Mouse (Mus musculus) heart, postnatal 0 days (tissue): ENCODE measurements around the gene Mbnl2. TPM values are rescaled to one million over a fixed set of nuclear protein-coding genes. Genes with fewer than 3 reads are reported as not detected.

ENCODE experiments used
- ATAC-seq: fragments of 200-750 bp; cut with Nextera tagmentation; 2 replicates; pipeline ENCODE4 v1.8.0; 2017; ENCODE audit warnings: low read depth, moderate number of reproducible peaks, moderate library complexity; ENCODE audit not compliant: insufficient read depth
- DNase-seq: peaks from one replicate; pipeline ENCODE4 v3.0.0-alpha.2; 2016; ENCODE audit warnings: low spot score
- H3K27ac ChIP-seq: fragments of 300-500 bp; sonication (generic); 2 replicates; pipeline ENCODE4 v1.5.1; 2014; ENCODE audit warnings: low read depth, mild to moderate bottlenecking
- H3K27me3 ChIP-seq: fragments of 300-500 bp; sonication (generic); 2 replicates; pipeline ENCODE4 v1.6.1; 2014; ENCODE audit warnings: low read length, mixed read lengths; ENCODE audit not compliant: control insufficient read depth, insufficient read depth
- H3K36me3 ChIP-seq: fragments of 300-500 bp; sonication (generic); replicated peaks from 2 replicates; pipeline ENCODE4 v1.6.1; 2014; ENCODE audit warnings: low read length, mixed read lengths; ENCODE audit not compliant: control insufficient read depth, insufficient read depth
- H3K4me1 ChIP-seq: fragments of 300-500 bp; sonication (generic); 2 replicates; pipeline ENCODE4 v1.6.1; 2014; ENCODE audit warnings: antibody characterized with exemption; ENCODE audit not compliant: control insufficient read depth, insufficient read depth
- H3K4me2 ChIP-seq: fragments of 300-500 bp; sonication (generic); 2 replicates; pipeline ENCODE4 v1.6.1; 2014; ENCODE audit warnings: low read depth, mild to moderate bottlenecking, low read length, moderate library complexity
- H3K4me3 ChIP-seq: fragments of 300-500 bp; sonication (generic); 2 replicates; pipeline ENCODE4 v1.5.1; 2014; ENCODE audit warnings: low read depth, low read length
- H3K9ac ChIP-seq: fragments of 300-500 bp; sonication (generic); replicated peaks from 2 replicates; pipeline ENCODE4 v1.6.1; 2014; ENCODE audit warnings: low read depth, low read length, mixed read lengths
- H3K9me3 ChIP-seq: fragments of 300-500 bp; sonication (generic); replicated peaks from 2 replicates; pipeline ENCODE4 v1.6.1; 2016; ENCODE audit warnings: low read length; ENCODE audit not compliant: control insufficient read depth
- CTCF ChIP-seq: IDR thresholded peaks from 2 replicates; pipeline ENCODE4 v1.5.1; 2016; ENCODE audit warnings: antibody characterized with exemption, control low read depth, low read depth
- EP300 ChIP-seq: IDR thresholded peaks from 2 replicates; pipeline ENCODE4 v1.6.1; 2016; ENCODE audit warnings: antibody characterized with exemption, low read depth
- WGBS: fragments of 180-500 bp; shearing (Covaris S2); extraction: QIAGEN DNeasy Blood & Tissue Kit; methylation state at CpG from one replicate; pipeline ENCODE4 v1.1.7; 2014; 5-methylcytosine and 5-hydroxymethylcytosine counted together
- polyA plus RNA-seq: library from polyadenylated mRNA; unstranded; fragments of >200 nt; fragmentation: Nextera tagmentation; extraction: Ambion mirVana; gene quantifications from 2 replicates; pipeline ENCODE4 v1.2.1, GENCODE M21; 2015
- total RNA-seq: library from RNA; depleted of rRNA; stranded (reverse); fragments of >200 nt; gene quantifications from 2 replicates; pipeline ENCODE4 v1.2.3, GENCODE M21; 2014; ENCODE audit warnings: low replicate concordance

Gene Mbnl2
- total and polyA plus RNA-seq, 2 experiments from 2014 or later: 137 to 288 TPM

DNA sequence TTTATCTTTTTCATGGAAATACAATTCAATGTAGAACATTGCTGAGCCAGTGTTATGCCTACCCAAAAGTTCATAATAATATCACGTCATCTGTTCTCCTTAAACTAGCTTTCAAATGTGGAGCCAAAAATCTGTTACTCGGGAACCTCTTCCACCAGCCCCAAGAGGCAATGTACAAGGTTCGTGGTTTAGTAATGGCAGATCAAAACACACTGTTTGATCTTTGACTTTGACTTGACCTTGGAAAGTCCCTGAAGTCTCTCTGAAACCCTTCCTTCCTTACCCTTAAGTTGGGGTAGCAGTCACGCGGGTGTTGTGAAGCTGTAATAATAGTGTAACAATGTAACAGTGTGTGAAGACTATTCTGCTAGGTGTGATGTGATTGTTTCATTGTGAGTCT is 93.0 kb downstream of the Mbnl2 start:
- DNase-seq (no peak), ATAC-seq (no peak)
- no peak overlapping the region for H3K4me2 ChIP-seq
- H3K9ac ChIP-seq: no peak overlapping the region
- H3K4me3 ChIP-seq: no peak overlapping the region
- H3K27ac ChIP-seq: peak overlapping the region; percentile 73
- H3K27me3 ChIP-seq: no peaks in the 10 kb centered on the region
- no peak for TF ChIP-seq EP300
- TF ChIP-seq CTCF: no peak
- no peaks in the 10 kb centered on the region for H3K9me3 ChIP-seq
- 0 out of 2 replicates have a peak, but pooled peaks cover 4% of the 10 kb centered on the region for H3K36me3 ChIP-seq
- WGBS: 55% methylated on average over 5 of the region's 5 CpGs
- peaks cover 69% of the 10 kb centered on the region for H3K4me1 ChIP-seq

DNA sequence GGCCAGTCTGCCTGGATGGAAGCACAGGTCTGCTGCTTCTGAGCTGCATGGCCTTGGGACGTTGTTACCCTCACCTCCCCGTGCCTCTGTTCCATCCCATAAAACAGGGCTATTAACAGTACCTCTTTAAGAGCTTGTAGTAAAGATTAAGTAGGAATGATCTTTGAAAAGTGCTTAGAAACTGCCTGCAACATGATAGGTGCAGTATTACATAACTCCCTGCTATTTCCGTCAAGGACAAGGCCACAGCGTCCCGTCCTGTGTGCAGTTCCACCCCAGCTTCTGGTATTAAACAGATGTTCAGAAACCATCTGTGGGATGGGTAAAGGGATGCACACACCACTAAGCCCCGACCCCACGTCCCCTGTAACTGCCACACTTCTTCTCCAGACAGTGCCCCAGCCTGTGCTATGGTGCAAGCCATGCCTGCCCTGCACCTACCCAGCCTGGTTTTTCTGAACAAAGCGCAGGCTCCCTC is 93.5 kb downstream of the Mbnl2 start:
- ATAC-seq: peak; percentile 68
- H3K4me1 ChIP-seq: peaks cover 74% of the 10 kb centered on the region
- no peak overlapping the region for H3K4me2 ChIP-seq
- WGBS: 20% methylated on average over 8 of the region's 8 CpGs
- no peak overlapping the region for H3K9ac ChIP-seq
- H3K36me3 ChIP-seq: no peaks in the 10 kb centered on the region
- H3K4me3 ChIP-seq: no peak overlapping the region
- DNase-seq: peak; percentile 74
- TF ChIP-seq CTCF (no peak), EP300 (no peak; the same call in 1 of the 2 replicates)
- H3K27me3 ChIP-seq: no peaks in the 10 kb centered on the region
- no peaks in the 10 kb centered on the region for H3K9me3 ChIP-seq
- peak overlapping the region; percentile 73 for H3K27ac ChIP-seq

DNA sequence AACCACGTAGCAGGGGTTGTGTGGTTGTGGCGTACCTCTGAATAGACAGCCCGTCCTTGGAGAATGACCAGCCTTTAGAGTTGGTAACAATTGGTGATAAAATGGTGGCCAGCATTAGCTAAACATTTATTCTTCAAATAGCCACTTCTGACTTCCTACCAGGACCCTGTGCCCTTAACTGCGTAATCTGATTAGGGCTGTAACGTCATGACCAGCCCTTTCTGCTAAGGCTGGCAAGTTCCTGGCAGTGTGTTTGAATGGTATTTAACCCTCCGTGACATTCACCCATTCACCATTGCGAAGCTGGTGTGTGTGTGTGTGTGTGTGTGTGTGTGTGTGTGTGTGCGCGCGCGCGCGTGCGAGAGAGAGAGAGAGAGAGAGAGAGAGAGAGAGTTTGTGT is 94.6 kb downstream of the Mbnl2 start:
- Histone ChIP-seq H3K36me3 (no peaks in the 10 kb centered on the region), H3K27me3 (no peaks in the 10 kb centered on the region), H3K9ac (no peak overlapping the region), H3K4me1 (peaks cover 74% of the 10 kb centered on the region), H3K4me3 (no peak overlapping the region), H3K27ac (no peak overlapping the region; the same call in 1 of the 2 replicates), H3K9me3 (no peaks in the 10 kb centered on the region), H3K4me2 (no peak overlapping the region)
- DNase-seq (no peak), ATAC-seq (no peak)
- WGBS: 81% methylated on average over 14 of the region's 14 CpGs
- TF ChIP-seq EP300: no peak
- TF ChIP-seq CTCF: no peak

DNA sequence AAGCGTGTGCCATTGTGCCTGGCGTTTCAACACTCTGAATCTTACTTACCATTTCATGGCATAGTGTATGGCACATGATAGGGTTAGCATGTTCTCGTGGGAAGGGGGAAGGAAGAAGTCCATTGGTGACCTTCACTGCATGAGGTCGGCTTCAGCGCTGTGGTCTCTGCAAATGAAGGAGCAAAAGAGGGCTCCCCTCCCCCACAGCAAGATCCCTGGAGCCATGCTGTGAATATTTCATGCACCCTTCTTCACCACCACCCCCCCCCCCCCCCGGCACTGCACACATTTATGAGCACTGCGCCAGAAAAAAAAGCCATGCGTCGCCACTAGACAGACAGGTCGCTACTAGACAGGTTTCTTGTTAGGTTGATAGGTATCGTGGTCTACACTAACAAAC is 95.2 kb downstream of the Mbnl2 start:
- Histone ChIP-seq H3K27me3 (no peaks in the 10 kb centered on the region), H3K36me3 (no peaks in the 10 kb centered on the region), H3K4me2 (no peak overlapping the region), H3K9me3 (no peaks in the 10 kb centered on the region), H3K9ac (no peak overlapping the region), H3K4me3 (no peak overlapping the region), H3K4me1 (peaks cover 74% of the 10 kb centered on the region), H3K27ac (peak overlapping the region; percentile 16; the same call in 1 of the 2 replicates)
- 73% methylated on average over 11 of the region's 11 CpGs for WGBS
- no peak for TF ChIP-seq EP300
- TF ChIP-seq CTCF: no peak
- ATAC-seq (no peak), DNase-seq (no peak)

DNA sequence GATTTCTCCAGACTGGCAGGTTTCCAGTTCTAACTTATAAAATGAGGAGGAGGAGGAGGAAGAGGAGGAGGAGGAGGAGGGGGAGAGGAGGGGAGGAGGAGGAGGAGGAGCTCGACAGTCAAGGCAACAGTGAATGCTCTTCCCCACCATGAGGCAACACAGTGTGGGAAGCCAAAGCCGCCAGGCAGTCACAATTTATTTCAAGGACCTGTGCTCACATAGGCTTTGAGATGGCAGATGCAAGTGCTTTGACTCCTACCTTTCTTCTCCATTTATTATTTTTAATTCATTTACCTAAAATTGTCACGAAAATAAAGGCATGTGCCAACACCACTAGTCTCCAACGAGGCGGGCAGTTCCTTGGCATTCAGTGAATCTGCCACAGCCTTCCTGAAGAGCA is 95.7 kb downstream of the Mbnl2 start:
- TF ChIP-seq CTCF (no peak), EP300 (no peak)
- H3K27ac ChIP-seq: no peak overlapping the region
- 55% methylated on average over 5 of the region's 5 CpGs for WGBS
- no peaks in the 10 kb centered on the region for H3K36me3 ChIP-seq
- DNase-seq: no peak
- H3K4me1 ChIP-seq: peaks cover 74% of the 10 kb centered on the region
- H3K9ac ChIP-seq: no peak overlapping the region
- H3K27me3 ChIP-seq: no peaks in the 10 kb centered on the region
- no peaks in the 10 kb centered on the region for H3K9me3 ChIP-seq
- no peak overlapping the region for H3K4me2 ChIP-seq
- ATAC-seq: no peak
- H3K4me3 ChIP-seq: no peak overlapping the region
